Mouse (Mus musculus): ENCODE measurements at regions not wholly inside any gene's neighbourhood (a gene's known extent, or its start where the extent isn't known, plus 50 kb on each side); places are given as distances from the start of the nearest gene placed in this dataset.

GRCm38 (mm10) chr5:133143679-133144078 is 600.5 kb upstream of the Auts2 start:
- TF ChIP-seq CTCF (IDR thresholded peaks at IDR 0.05; ENCODE audit: extremely low read depth, insufficient read depth, insufficient read length, insufficient replicate concordance) (no peak), POLR2A (IDR thresholded peaks at IDR 0.05; ENCODE audit: low read depth, low read length) (no peak)
